Mouse (Mus musculus) frontal cortex, adult 2 months (tissue): ENCODE measurements around the gene Chaf1b. TPM values are rescaled to one million over a fixed set of nuclear protein-coding genes. Genes with fewer than 3 reads are reported as not detected.
A peak's percentile ranks its signal among the peaks of the same experiment; 100 is the strongest.

Source experiments
- DNase-seq, 2 experiments: peaks; one replicate each; pipeline ENCODE4 v3.0.0; 2022; ENCODE audit warnings: low spot score in 1 of 2; ENCODE audit errors: extremely low spot score in 1 of 2
- polyA plus RNA-seq: library from polyadenylated mRNA; depleted of rRNA; stranded (reverse); fragments of >200 nt; gene quantifications from 2 replicates; pipeline ENCODE4 v1.2.3, GENCODE M21; 2012

The Chaf1b gene
- polyA plus RNA-seq, 1 experiment: 1.3 TPM

GRCm38 (mm10) chr16:93912158-93912557 lies 28.5 kb downstream of the Chaf1b start:
- DNase-seq: peak in 1 of 2 experiments; percentile 47

- no peak for DNase-seq
Observed at GRCm38 (mm10) chr16:93912808-93913207, 29.1 kb downstream of the Chaf1b start.

- DNase-seq: no peak
Observed at GRCm38 (mm10) chr16:93913881-93914576, 30.3 kb downstream of the Chaf1b start.

GRCm38 (mm10) chr16:93915338-93915849 lies 31.7 kb downstream of the Chaf1b start:
- peak in 1 of 2 experiments; percentile 49 for DNase-seq

GRCm38 (mm10) chr16:93917712-93918678 lies 34.3 kb downstream of the Chaf1b start:
- peak; percentile 44 to 95 for DNase-seq

GRCm38 (mm10) chr16:93918679-93919060 lies 35.0 kb downstream of the Chaf1b start:
- DNase-seq: no peak

- DNase-seq: no peak
Observed at GRCm38 (mm10) chr16:93919189-93919588, 35.5 kb downstream of the Chaf1b start.

GRCm38 (mm10) chr16:93920673-93921072 lies 37.0 kb downstream of the Chaf1b start:
- DNase-seq: no peak

GRCm38 (mm10) chr16:93922835-93923389 lies 39.2 kb downstream of the Chaf1b start:
- no peak for DNase-seq

GRCm38 (mm10) chr16:93923788-93924187 lies 40.1 kb downstream of the Chaf1b start:
- DNase-seq: no peak

- DNase-seq: no peak
Observed at GRCm38 (mm10) chr16:93925684-93926247, 42.1 kb downstream of the Chaf1b start.

GRCm38 (mm10) chr16:93929370-93930032 lies 45.8 kb downstream of the Chaf1b start:
- no peak for DNase-seq

GRCm38 (mm10) chr16:93932185-93933168 lies 48.8 kb downstream of the Chaf1b start:
- no peak for DNase-seq

GRCm38 (mm10) chr16:93934588-93934987 lies 50.9 kb downstream of the Chaf1b start:
- no peak for DNase-seq

GRCm38 (mm10) chr16:93935009-93935408 lies 51.3 kb downstream of the Chaf1b start:
- DNase-seq: no peak

- peak in 1 of 2 experiments; percentile 88 for DNase-seq
Observed at GRCm38 (mm10) chr16:93938400-93938846, 54.7 kb downstream of the Chaf1b start.

- DNase-seq: no peak
Observed at GRCm38 (mm10) chr16:93939961-93940360, 56.3 kb downstream of the Chaf1b start.

- DNase-seq: no peak
Observed at GRCm38 (mm10) chr16:93941781-93942567, 58.3 kb downstream of the Chaf1b start.
